Mouse (Mus musculus) adrenal gland, adult 8-10 months (tissue): Measurements from ENCODE around the gene Scnn1a. TPM values are rescaled to one million over a fixed set of nuclear protein-coding genes. Genes with fewer than 3 reads are reported as not detected.

Source experiments
- DNase-seq: peaks from one replicate; pipeline ENCODE4 v3.0.0; 2022
- total RNA-seq, 4 experiments: library from RNA; stranded (reverse); gene quantifications; 2 replicates each; pipeline ENCODE4 v1.2.4; 2022

Gene Scnn1a
- total RNA-seq, 4 experiments from 2014 or later: 1.4 to 3.4 (median 2.2) TPM

GRCm38 (mm10) chr6:125344084-125344483, 23.6 kb downstream of the Scnn1a start:
- no peak for DNase-seq

GRCm38 (mm10) chr6:125344866-125345265, 24.4 kb downstream of the Scnn1a start:
- DNase-seq: no peak

GRCm38 (mm10) chr6:125345625-125346024, 25.2 kb downstream of the Scnn1a start:
- no peak for DNase-seq

- DNase-seq: no peak
These were observed 25.6 kb downstream of the Scnn1a start for GRCm38 (mm10) chr6:125346029-125346428.

GRCm38 (mm10) chr6:125348721-125349574, 28.5 kb downstream of the Scnn1a start, which contains the start of gene Tnfrsf1a:
Gene Tnfrsf1a, plus strand, starts transcription at chr6:125349362.
- no peak for DNase-seq

GRCm38 (mm10) chr6:125349575-125350230, 29.2 kb downstream of the Scnn1a start:
- peak; percentile 72 for DNase-seq

- DNase-seq: no peak
These were observed 30.0 kb downstream of the Scnn1a start for GRCm38 (mm10) chr6:125350231-125350994.

GRCm38 (mm10) chr6:125350995-125351324, 30.5 kb downstream of the Scnn1a start:
- DNase-seq: no peak

- DNase-seq: peak; percentile 87
These were observed 31.0 kb downstream of the Scnn1a start for GRCm38 (mm10) chr6:125351368-125352045.

GRCm38 (mm10) chr6:125352046-125352384, 31.6 kb downstream of the Scnn1a start:
- no peak for DNase-seq

- DNase-seq: no peak
These were observed 32.4 kb downstream of the Scnn1a start for GRCm38 (mm10) chr6:125352811-125353210.

GRCm38 (mm10) chr6:125353221-125353620, 32.8 kb downstream of the Scnn1a start:
- no peak for DNase-seq

- DNase-seq: no peak
These were observed 33.2 kb downstream of the Scnn1a start for GRCm38 (mm10) chr6:125353655-125354054.

GRCm38 (mm10) chr6:125354352-125355151, 34.1 kb downstream of the Scnn1a start:
- DNase-seq: peak; percentile 85

- no peak for DNase-seq
These were observed 34.8 kb downstream of the Scnn1a start for GRCm38 (mm10) chr6:125355197-125355741.

GRCm38 (mm10) chr6:125356264-125356663, 35.8 kb downstream of the Scnn1a start:
- DNase-seq: no peak

- DNase-seq: no peak
These were observed 36.9 kb downstream of the Scnn1a start for GRCm38 (mm10) chr6:125357334-125357733.

GRCm38 (mm10) chr6:125359999-125360398, 39.5 kb downstream of the Scnn1a start:
- DNase-seq: peak; percentile 81

GRCm38 (mm10) chr6:125360846-125361245, 40.4 kb downstream of the Scnn1a start:
- DNase-seq: no peak

GRCm38 (mm10) chr6:125361467-125362291, 41.2 kb downstream of the Scnn1a start:
- no peak for DNase-seq
